Mouse (Mus musculus): ENCODE data around the gene Zfp362.

DNA sequence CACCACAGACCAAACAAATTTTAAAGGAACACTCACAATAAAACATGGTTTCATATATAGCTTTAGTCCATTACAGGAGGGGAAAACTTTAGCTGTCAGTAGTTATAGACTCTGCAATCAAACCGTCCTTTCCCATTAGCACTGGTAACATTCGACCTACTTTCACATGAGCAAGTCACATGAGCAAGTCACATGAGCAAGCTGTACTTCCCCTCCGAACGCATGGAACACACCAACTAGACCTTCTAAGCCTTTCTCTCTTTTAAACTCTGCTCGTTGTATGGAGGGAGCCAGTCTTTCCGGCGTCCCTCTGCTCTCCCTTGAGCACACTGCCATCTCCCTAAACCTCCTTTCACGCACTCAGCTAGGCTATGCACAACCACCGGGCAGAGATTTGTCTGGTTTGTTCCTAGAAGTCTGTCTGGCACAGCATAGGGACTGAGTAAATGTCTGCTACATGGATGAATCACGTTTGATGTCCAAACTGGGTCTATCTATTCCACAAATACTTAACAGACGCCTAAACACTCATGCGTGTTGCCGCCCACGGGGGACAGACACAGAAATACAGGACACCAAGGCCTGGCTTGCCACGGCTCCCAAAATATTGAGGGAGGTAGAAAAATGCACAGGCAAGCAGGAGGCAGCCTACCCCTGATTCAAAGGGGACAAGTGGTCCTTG, 20.8 kb downstream of the Zfp362 start:
- TF ChIP-seq CTCF (IDR thresholded peaks at IDR 0.05; ENCODE audit: low read depth) = no peak
- TF ChIP-seq EP300 (IDR thresholded peaks at IDR 0.05; ENCODE audit: low read depth) = no peak
